Mouse (Mus musculus): ENCODE results near the gene Tas2r144.

Gene Tas2r144

DNA sequence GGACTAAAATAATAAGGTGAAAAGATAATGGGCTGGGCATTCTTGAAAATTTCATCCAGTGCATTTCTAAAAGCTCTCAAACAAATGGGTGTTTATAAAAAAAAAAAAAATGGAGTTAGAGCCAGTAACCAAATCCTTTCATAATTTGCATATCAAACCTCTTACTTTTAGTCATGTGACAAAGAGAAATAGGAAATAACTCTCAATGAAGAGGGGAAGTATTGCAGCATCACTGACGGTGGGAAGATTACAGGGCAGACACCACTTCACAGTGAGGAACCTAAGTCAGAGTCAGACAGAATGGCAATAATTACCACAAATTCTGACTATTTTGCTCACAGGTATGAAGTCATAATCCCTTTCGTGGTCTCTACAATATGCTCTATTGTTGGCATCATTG, at the start of gene Tas2r144:
Tas2r144 (plus strand) TSS at position 301 of the 400 bp plus-strand sequence.
- no peak for DNase-seq

DNA sequence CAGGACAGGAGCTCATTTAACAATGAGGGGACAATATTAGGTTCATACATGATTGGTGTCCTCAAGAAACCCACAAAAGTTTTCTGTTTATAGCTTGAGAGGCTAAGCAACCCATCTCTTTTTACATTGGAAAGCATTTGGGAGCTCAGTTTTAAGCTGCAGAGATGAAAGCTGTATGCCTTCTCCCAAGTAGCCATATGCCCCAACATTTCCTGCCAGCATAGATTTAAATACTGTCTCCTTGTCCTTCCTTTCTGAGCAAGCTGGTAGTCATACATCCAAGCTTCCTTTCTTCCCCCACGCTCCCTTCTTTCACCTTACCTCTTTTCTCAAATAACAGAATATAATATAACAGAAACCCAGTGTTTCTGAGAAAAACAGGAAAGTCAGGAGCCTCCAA, 32.7 kb upstream of the Tas2r144 start:
- DNase-seq: peak; percentile 45

DNA sequence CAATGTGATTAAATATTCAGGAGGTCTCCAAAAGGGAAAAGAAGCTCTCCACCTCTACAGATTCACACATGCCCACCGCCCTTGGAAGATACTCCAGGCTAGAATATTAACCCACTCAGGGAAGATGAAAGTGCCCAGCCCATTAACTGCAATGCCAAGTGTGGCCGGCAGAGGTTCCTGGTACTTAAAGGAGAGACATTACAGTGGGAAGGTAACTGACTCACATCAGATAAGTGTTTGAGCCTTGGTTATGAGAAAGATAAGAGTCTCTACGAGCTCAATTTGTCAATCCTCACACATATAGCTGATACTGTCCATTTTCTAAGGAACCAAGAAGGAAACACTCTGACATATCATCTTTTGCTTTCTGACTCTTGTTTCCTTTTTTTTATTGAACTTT, 28.9 kb upstream of the Tas2r144 start:
- no peak for DNase-seq

- peak; percentile 43 for DNase-seq
These were observed 17.4 kb upstream of the Tas2r144 start for GRCm38 (mm10) chr6:42197710-42198109.

- no peak for DNase-seq
These were observed 15.6 kb upstream of the Tas2r144 start for GRCm38 (mm10) chr6:42199498-42199897.

- DNase-seq: no peak
These were observed 7.2 kb downstream of the Tas2r144 start for GRCm38 (mm10) chr6:42222286-42222685.

GRCm38 (mm10) chr6:42225046-42225445, 9.9 kb downstream of the Tas2r144 start:
- no peak for DNase-seq

- DNase-seq: peak; percentile 41
These were observed 12.3 kb downstream of the Tas2r144 start for GRCm38 (mm10) chr6:42227240-42228101.

DNA sequence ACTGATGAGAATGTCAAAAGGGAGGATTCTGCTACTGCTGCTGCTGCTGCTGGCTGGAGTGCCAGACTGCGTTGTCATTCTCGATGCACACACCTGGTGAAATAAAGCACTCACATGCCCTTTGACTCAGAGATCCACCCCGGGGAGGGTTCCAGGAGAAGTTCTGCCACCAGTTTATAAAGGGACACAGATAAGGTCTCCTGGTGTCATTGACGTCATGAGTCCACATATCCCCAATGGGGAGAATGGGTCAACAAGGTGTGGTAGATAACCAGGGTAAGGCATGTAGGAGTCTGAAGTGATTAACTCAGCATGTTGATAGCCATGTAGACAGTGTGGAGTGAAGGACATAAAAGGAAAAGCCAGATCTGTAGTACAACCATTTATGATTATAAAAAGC, 14.5 kb downstream of the Tas2r144 start:
- no peak for DNase-seq

DNA sequence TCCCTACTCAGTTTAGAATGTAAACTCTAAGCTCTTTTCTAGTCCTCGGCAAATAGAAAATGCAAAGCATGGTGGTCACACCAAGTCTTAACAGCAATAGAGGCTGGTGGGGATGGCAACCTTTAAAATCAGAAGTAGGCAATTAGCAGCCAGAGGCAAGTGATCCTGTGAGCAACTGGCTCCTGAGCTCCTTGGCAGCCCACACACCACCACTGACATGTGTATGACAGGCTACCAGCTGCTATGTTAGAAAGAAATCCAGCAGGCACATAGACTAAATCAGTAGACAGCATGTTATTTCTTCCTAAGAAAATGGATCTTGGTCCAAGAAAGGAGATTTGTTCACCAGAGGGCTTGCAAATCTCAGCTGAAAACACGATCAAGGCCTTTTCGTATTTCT, 16.1 kb downstream of the Tas2r144 start:
- DNase-seq: peak; percentile 60

GRCm38 (mm10) chr6:42237276-42237805, 22.2 kb downstream of the Tas2r144 start:
- DNase-seq: no peak

GRCm38 (mm10) chr6:42241311-42242045, 26.4 kb downstream of the Tas2r144 start:
- no peak for DNase-seq

GRCm38 (mm10) chr6:42245711-42246353, 30.7 kb downstream of the Tas2r144 start, which contains the start of gene Gstk1:
Gene Gstk1, plus strand, starts transcription at chr6:42245935.
- peak; percentile 83 for DNase-seq

- DNase-seq: no peak
These were observed 32.0 kb downstream of the Tas2r144 start for GRCm38 (mm10) chr6:42247173-42247572.

DNA sequence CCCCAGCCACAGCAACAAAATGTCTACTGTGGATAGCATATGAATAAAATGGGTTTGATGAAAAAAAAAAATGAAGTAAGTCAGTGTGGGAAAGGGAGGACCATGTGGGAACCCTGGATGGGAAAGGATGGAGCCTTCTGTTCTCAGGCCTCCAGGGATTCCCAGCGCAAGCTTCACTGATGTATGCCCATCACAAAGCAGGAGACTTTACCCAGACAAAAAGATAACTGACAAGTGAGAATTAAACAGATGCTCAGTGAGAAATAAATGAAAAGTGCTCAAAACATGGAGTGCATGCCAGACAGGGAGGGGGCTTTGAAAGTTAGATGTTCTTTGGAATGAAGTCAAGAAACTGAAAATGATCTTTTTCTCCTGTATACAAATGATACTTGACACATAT, 32.9 kb downstream of the Tas2r144 start:
- DNase-seq: no peak

- no peak for DNase-seq
These were observed 36.7 kb downstream of the Tas2r144 start for GRCm38 (mm10) chr6:42251791-42252190.

DNA sequence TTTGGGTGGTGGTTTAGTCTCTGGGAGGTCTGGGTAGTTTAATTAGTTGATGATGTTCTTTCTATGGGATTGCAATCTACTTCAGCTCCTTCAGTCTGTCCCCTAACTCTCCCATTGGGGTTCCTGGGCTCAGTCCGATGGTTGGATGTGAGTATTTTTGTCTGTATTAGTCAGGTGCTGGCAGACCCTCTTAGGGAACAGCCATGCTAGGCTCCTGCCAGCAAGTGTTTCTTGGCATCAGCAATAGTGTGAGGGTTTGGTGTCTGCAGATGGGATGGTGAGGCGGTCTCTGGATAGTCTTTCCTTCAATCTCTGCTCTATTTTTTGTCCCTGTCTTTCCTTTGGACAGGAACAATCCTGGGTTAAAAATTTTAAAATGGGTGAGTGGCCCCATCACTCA, 38.0 kb downstream of the Tas2r144 start:
- no peak for DNase-seq

DNA sequence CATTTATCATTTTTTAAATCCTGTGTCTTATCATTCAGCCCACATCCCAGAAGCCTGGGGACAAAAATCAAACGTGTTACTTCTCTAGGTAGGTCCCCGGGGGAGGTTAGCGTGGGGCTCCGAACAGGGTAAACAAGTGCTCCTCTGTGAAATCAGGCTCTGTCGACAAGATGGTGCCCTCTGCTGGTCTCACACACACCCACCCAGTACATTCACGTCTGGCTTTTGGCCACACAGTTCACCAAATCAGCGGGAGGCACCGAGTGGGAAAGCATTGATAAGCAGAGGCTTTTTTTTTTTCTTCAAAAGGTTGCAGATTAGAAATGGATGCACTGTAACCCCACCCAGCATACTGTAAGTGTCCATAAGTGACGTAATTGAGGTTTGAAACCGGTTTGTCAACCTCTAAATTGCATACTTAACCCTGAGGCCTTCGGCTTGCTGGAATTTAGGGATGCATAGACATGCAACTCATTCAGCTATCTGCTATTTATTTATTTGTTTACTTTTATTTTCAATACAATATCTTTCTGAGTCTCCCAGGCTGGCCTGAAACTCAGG, 42.3 kb downstream of the Tas2r144 start:
- peak; percentile 40 for DNase-seq

GRCm38 (mm10) chr6:42260430-42260829, 45.3 kb downstream of the Tas2r144 start:
- no peak for DNase-seq

GRCm38 (mm10) chr6:42261524-42262170, 46.5 kb downstream of the Tas2r144 start, which contains the start of gene Tmem139:
Gene Tmem139, plus strand, starts transcription at chr6:42261970.
- no peak for DNase-seq

DNA sequence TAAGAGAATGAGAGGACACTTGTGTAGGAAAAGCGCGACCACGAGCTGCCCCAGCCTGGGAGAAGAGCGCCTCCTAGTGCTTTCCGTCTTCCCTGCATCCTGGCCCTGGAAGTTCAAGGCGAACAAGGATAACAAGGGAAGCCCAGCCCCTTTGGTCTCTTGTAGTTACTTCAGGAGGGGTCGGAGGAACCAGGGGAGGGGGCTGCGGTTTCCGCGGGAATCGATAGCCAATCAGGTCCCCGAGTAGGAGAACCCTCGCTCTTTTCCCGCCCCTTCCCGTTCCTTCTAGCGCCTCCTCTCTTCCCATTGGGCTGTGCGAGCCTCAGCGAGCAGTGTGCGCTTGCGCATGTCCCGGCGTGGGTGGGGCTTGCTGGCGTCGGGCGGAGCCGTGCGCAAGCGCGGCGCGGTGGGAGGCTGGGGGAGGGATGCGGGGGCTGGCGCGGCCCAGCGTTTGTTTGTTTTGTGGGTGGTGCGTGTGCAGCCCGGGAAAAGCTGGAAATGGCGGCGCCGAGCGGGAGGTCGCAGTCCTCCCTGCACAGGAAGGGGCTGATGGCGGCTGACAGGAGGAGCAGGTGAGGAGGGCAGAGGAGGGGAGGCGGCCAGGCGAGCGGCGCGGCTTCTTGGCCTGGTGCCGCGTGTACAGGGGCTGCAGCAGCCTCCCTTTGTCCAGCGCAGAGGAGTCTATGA, 49.6 kb downstream of the Tas2r144 start, which contains the start of gene Casp2:
Casp2 (plus strand) TSS at position 360 of the 687 bp plus-strand sequence.
- DNase-seq: peak; percentile 99

All from layer of hippocampus, adult 9-11 months (tissue).